Mouse (Mus musculus): Measurements from ENCODE around the gene Ddx17. TPM values are rescaled to one million over a fixed set of nuclear protein-coding genes. Genes with fewer than 3 reads are reported as not detected.

Gene Ddx17
- polyA plus RNA-seq, 1 experiment from 2014 or later, result 29.8 TPM

DNA sequence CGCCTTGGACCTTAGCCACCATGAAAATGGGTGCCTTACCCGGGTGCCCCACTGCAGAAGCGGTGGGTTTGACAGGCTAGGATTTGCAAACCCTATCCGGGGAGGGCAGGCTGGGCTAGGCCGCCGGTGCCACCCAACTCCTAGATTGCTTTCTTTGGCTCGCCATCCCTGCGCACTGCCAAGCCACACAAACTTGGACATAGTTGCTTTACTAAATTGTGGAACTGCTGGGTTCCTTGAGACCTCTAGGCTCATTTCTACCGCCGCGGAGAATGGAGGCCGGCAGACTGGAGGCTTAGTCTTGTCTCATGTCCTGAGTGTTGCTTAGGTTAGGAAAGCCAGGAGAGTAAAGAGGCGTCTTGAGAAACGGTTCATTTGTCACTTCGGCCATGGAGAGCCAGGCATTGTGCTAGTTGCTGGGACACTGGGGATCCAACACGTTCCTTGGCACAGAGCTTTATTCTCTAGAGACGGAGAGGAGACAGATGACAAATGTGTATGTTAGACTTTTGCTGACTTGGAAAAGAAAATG lies 814 bp upstream of the Ddx17 start:
- peak overlapping the region; percentile 100 for H3K9ac ChIP-seq (ENCODE audit: low read depth, low read length)

DNA sequence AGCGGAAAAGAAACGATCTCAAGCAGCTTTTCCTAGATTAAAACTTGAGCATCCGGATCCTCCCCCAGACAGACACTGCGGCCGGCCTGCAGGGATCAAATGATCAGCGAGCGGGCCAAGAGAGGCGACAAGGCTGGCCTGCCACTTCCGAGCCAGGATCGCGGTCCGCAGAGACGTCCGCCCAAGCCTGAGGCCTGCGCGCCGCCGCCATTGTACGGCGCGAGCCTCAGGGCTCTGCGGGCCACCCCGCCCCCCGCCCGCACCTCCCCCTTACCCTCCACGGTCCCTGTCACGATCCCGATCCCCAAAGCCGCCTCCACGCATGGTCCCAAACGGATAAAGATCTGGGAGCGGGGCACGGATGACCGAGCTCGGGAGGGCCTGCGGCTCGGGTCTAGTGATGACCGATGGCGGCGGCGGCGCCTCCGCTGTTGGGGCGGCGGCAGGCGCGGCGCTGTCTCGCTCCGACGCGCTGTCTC lies 581 bp downstream of the Ddx17 start:
- H3K4me1 ChIP-seq (ENCODE audit: control insufficient read depth, insufficient read depth, low read length), result peaks cover 10% of the 10 kb centered on the region; the same call in 1 of the 2 replicates
- ATAC-seq, result peak; percentile 75
- H3K27me3 ChIP-seq (replicated peaks; ENCODE audit: control insufficient read depth, insufficient read depth, low read length), result no peaks in the 10 kb centered on the region
- WGBS, result under 1% methylated on average over 52 of the region's 52 CpGs
- peak overlapping the region; percentile 100 for H3K9ac ChIP-seq (ENCODE audit: low read depth, low read length)
- H3K27ac ChIP-seq (ENCODE audit: low read length), result peak overlapping the region; percentile 98
- peaks cover 17% of the 10 kb centered on the region for H3K36me3 ChIP-seq (ENCODE audit: control insufficient read depth, insufficient read depth, low read length)
- peak overlapping the region; percentile 86 for H3K4me2 ChIP-seq (ENCODE audit: low read depth, low read length)
- peak overlapping the region; percentile 87 for H3K4me3 ChIP-seq (ENCODE audit: low read length)
- no peaks in the 10 kb centered on the region for H3K9me3 ChIP-seq (ENCODE audit: control insufficient read depth, low read length)

More for the DNA sequence above, 814 bp upstream of the Ddx17 start:
- peak; percentile 2; the same call in 1 of the 2 replicates for ATAC-seq
- H3K4me2 ChIP-seq (ENCODE audit: low read depth, low read length), result peak overlapping the region; percentile 53
- H3K27ac ChIP-seq (ENCODE audit: low read length), result peak overlapping the region; percentile 91
- H3K4me3 ChIP-seq (ENCODE audit: low read length), result peak overlapping the region; percentile 87
- H3K27me3 ChIP-seq (replicated peaks; ENCODE audit: control insufficient read depth, insufficient read depth, low read length), result no peaks in the 10 kb centered on the region
- WGBS, result 80% methylated on average over 17 of the region's 17 CpGs
- H3K36me3 ChIP-seq (ENCODE audit: control insufficient read depth, insufficient read depth, low read length), result peaks cover 14% of the 10 kb centered on the region
- no peaks in the 10 kb centered on the region for H3K9me3 ChIP-seq (ENCODE audit: control insufficient read depth, low read length)
- H3K4me1 ChIP-seq (ENCODE audit: control insufficient read depth, insufficient read depth, low read length), result peaks cover 10% of the 10 kb centered on the region; the same call in 1 of the 2 replicates

DNA sequence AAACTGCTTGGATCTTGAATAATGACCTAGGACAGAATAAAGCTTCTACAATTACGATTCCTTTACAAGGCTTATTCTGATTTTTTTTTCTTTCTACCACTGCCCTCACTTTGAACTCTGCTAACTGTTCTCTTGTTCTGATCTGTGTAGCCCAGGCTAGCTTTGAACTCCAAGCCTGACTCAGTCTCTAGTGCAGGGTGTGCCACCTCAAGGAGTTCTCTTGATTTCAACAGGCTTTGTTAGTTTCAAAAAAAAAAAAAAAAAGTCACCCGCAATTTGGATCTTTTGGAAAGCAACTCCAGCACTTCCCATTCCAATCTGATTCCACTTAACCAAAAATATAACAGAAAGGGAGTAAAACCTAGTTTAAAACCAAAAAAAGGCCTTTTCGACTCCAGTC lies 1.0 kb downstream of the Ddx17 start:
- H3K4me1 ChIP-seq (ENCODE audit: control insufficient read depth, insufficient read depth, low read length), result peaks cover 10% of the 10 kb centered on the region; the same call in 1 of the 2 replicates
- peak overlapping the region; percentile 86 for H3K4me2 ChIP-seq (ENCODE audit: low read depth, low read length)
- no peaks in the 10 kb centered on the region for H3K9me3 ChIP-seq (ENCODE audit: control insufficient read depth, low read length)
- H3K9ac ChIP-seq (ENCODE audit: low read depth, low read length), result peak overlapping the region; percentile 100
- H3K27ac ChIP-seq (ENCODE audit: low read length), result peak overlapping the region; percentile 98
- peaks cover 21% of the 10 kb centered on the region for H3K36me3 ChIP-seq (ENCODE audit: control insufficient read depth, insufficient read depth, low read length)
- ATAC-seq, result no peak
- 2% methylated on average over 3 of the region's 3 CpGs for WGBS
- no peaks in the 10 kb centered on the region for H3K27me3 ChIP-seq (replicated peaks; ENCODE audit: control insufficient read depth, insufficient read depth, low read length)
- H3K4me3 ChIP-seq (ENCODE audit: low read length), result peak overlapping the region; percentile 87

DNA sequence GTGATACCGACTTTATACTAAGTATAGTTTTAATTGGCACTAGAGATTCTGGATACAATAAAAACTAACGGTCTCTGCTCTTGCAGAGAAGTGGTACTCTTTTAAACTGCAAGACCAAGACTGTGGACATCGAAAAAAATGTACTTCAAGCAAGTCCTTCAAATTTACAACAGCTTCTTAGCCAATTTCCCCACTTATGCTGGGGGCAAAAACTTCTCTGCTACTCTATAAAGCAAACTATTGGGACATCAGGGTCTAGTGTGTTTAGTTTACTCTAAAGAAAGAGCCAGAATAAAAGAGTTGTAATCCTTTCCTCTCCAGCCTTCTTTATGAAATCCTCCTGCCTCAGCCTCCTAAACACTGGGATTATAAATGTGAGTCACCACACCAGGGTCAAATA lies 2.6 kb downstream of the Ddx17 start:
- no peak for ATAC-seq
- Histone ChIP-seq H3K4me1 (ENCODE audit: control insufficient read depth, insufficient read depth, low read length) (peaks cover 10% of the 10 kb centered on the region; the same call in 1 of the 2 replicates), H3K4me2 (ENCODE audit: low read depth, low read length) (peak overlapping the region; percentile 86; the same call in 1 of the 2 replicates), H3K27me3 (replicated peaks; ENCODE audit: control insufficient read depth, insufficient read depth, low read length) (no peaks in the 10 kb centered on the region), H3K27ac (ENCODE audit: low read length) (no peak overlapping the region), H3K4me3 (ENCODE audit: low read length) (no peak overlapping the region), H3K9ac (ENCODE audit: low read depth, low read length) (no peak overlapping the region), H3K9me3 (ENCODE audit: control insufficient read depth, low read length) (no peaks in the 10 kb centered on the region), H3K36me3 (ENCODE audit: control insufficient read depth, insufficient read depth, low read length) (peaks cover 25% of the 10 kb centered on the region)
- WGBS, result 97% methylated on average over 3 of the region's 3 CpGs

DNA sequence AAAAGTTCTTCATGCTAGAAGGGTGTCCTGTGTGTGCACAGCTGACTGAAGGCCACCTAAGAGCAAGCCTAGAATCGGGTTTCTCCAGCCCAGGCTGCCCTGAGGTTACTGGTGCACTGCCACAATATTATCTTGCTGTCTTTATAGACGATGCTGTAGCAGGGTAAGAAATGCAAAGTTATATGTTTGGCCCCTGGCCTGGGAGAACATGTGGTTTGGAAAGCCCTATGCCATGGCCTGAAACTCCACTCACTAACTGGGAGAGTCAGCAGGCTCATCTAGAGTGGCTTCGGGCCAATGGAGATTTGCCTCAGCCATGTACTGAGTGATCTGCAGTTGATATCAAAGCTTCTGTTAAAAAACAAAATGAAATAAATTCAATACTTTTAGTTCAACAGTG lies 12.7 kb downstream of the Ddx17 start:
- H3K4me1 ChIP-seq (ENCODE audit: control insufficient read depth, insufficient read depth, low read length), result no peaks in the 10 kb centered on the region
- no peak overlapping the region for H3K4me2 ChIP-seq (ENCODE audit: low read depth, low read length)
- no peak overlapping the region for H3K4me3 ChIP-seq (ENCODE audit: low read length)
- no peaks in the 10 kb centered on the region for H3K27me3 ChIP-seq (replicated peaks; ENCODE audit: control insufficient read depth, insufficient read depth, low read length)
- peaks cover 37% of the 10 kb centered on the region for H3K36me3 ChIP-seq (ENCODE audit: control insufficient read depth, insufficient read depth, low read length)
- H3K9me3 ChIP-seq (ENCODE audit: control insufficient read depth, low read length), result no peaks in the 10 kb centered on the region
- ATAC-seq, result peak; percentile 18; the same call in 1 of the 2 replicates
- no peak overlapping the region for H3K27ac ChIP-seq (ENCODE audit: low read length)
- 88% methylated on average over 3 of the region's 3 CpGs for WGBS
- H3K9ac ChIP-seq (ENCODE audit: low read depth, low read length), result no peak overlapping the region

DNA sequence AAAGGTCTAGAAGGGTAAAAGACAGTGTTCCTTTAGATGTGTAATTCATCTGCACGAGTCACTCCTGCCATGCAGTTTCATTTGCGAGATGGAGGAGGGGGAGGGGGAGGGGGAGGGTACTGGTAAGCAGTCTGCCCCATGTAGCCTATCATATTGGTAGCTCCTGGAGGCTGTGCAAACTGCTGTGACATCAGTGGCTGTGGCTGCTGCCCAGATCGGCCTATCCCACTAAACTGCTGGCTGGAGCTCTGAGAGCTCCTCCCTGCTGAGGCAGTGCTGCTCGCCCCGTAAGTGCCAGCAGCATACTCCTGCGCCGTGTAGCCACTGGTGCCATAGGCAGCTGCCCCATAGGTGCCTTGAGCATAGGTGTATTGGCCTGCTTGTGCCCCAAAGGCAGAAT lies 16.6 kb downstream of the Ddx17 start:
- 69% methylated on average over 7 of the region's 7 CpGs for WGBS
- Histone ChIP-seq H3K4me3 (ENCODE audit: low read length) (no peak overlapping the region), H3K4me1 (ENCODE audit: control insufficient read depth, insufficient read depth, low read length) (no peaks in the 10 kb centered on the region), H3K36me3 (ENCODE audit: control insufficient read depth, insufficient read depth, low read length) (peaks cover 28% of the 10 kb centered on the region), H3K27ac (ENCODE audit: low read length) (no peak overlapping the region), H3K27me3 (replicated peaks; ENCODE audit: control insufficient read depth, insufficient read depth, low read length) (no peaks in the 10 kb centered on the region), H3K4me2 (ENCODE audit: low read depth, low read length) (no peak overlapping the region), H3K9ac (ENCODE audit: low read depth, low read length) (no peak overlapping the region), H3K9me3 (ENCODE audit: control insufficient read depth, low read length) (no peaks in the 10 kb centered on the region)
- ATAC-seq, result no peak

DNA sequence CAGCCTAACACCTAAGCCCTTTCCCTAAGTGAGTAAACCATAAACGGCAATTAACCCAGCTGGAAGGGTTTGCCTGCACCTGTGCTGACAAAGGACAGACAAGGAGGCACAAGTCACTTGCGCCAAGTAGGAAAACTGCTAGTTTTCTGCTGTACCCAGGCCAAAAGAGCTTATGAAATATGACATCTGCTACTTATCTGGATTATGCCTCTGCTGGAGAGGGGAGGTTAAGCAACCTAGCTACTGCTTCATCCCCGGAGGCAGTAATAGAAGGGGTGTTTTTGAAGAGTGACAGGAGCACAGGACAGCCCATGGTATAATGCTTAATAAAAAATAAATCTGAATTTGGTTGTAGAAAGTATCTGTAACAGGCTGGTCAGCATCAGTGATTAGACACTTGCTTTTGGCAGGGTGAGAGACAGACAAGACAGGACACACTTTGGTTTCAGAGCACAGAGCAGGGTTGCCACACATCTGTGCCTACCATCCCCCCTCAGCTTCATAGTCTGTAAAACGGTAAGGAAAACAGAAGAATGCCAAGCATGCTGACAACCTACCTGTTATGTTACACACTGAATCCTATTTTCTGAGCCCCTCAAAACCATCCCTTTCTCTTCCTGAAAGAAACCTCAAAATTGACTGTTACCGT lies 18.4 kb downstream of the Ddx17 start:
- H3K9me3 ChIP-seq (ENCODE audit: control insufficient read depth, low read length), result no peaks in the 10 kb centered on the region
- no peaks in the 10 kb centered on the region for H3K4me1 ChIP-seq (ENCODE audit: control insufficient read depth, insufficient read depth, low read length)
- 66% methylated on average over 5 of the region's 5 CpGs for WGBS
- ATAC-seq, result no peak
- H3K4me3 ChIP-seq (ENCODE audit: low read length), result no peak overlapping the region
- no peaks in the 10 kb centered on the region for H3K27me3 ChIP-seq (replicated peaks; ENCODE audit: control insufficient read depth, insufficient read depth, low read length)
- no peak overlapping the region for H3K27ac ChIP-seq (ENCODE audit: low read length)
- H3K9ac ChIP-seq (ENCODE audit: low read depth, low read length), result no peak overlapping the region
- peaks cover 22% of the 10 kb centered on the region for H3K36me3 ChIP-seq (ENCODE audit: control insufficient read depth, insufficient read depth, low read length)
- H3K4me2 ChIP-seq (ENCODE audit: low read depth, low read length), result no peak overlapping the region

DNA sequence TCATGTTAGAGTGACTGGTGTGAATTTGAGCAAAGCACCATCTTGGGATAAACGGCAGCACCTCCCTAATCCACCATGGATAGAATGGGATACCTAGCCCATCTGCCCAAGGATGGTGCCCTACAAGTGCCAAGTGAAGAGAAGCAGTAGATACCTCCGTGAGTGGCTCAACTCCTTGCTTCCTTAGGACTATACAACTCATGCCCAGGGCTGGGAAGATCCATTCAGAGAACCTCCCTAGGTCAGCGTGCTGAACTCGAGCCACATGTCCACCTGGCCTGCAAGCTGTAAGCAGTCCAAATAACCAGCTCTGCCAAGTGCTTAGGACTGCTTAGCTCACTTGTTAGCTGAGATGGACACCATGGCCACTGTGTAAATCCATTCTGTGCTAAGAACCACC lies 19.3 kb downstream of the Ddx17 start:
- no peaks in the 10 kb centered on the region for H3K27me3 ChIP-seq (replicated peaks; ENCODE audit: control insufficient read depth, insufficient read depth, low read length)
- no peak overlapping the region for H3K4me3 ChIP-seq (ENCODE audit: low read length)
- no peak overlapping the region for H3K4me2 ChIP-seq (ENCODE audit: low read depth, low read length)
- H3K36me3 ChIP-seq (ENCODE audit: control insufficient read depth, insufficient read depth, low read length), result peaks cover 20% of the 10 kb centered on the region
- no peaks in the 10 kb centered on the region for H3K9me3 ChIP-seq (ENCODE audit: control insufficient read depth, low read length)
- 0 out of 2 replicates have a peak, but pooled peaks have one; percentile 26 for ATAC-seq
- H3K9ac ChIP-seq (ENCODE audit: low read depth, low read length), result no peak overlapping the region
- H3K4me1 ChIP-seq (ENCODE audit: control insufficient read depth, insufficient read depth, low read length), result no peaks in the 10 kb centered on the region
- WGBS, result 75% methylated on average over 4 of the region's 4 CpGs
- H3K27ac ChIP-seq (ENCODE audit: low read length), result no peak overlapping the region

DNA sequence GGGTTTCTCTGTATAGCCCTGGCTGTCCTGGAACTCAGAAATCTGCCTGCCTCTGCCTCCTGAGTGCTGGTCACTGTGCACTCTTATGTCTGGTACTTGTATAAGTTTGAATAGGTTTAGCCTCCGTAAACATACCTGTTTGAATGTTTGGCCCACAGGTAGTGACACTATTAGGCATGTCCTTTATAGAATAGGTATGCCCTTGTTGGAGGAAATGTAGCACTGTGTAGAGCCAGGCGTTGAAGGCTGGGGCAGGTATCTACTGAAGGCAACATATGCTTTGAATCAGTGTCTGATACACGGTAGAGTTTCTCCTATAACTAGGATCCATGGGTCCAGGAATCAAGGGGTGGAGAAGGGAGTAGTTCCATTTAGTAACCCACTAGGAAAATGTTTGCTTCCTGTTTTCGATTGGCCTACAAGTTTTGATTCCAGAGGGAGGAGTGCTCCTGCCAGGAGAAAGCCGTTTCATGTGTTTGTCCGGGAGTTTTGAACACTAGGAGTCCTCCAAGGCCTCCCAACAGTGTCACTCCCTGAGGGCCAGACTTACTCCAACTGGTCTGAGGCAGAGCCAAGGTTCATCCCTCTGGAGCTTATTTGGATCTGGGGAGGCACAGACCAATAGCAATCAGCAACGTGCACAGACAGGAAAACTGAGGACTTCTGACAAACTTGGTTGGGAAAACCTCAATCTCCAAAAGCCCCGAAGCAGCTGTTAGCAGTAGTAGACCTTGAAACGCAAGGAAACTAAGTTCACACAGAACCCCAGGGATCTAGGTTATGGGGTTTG lies 20.4 kb downstream of the Ddx17 start:
- 61% methylated on average over 9 of the region's 9 CpGs for WGBS
- no peak overlapping the region for H3K27ac ChIP-seq (ENCODE audit: low read length)
- no peaks in the 10 kb centered on the region for H3K4me1 ChIP-seq (ENCODE audit: control insufficient read depth, insufficient read depth, low read length)
- 0 out of 2 replicates have a peak, but pooled peaks have one; percentile 16 for ATAC-seq
- no peak overlapping the region for H3K9ac ChIP-seq (ENCODE audit: low read depth, low read length)
- peaks cover 20% of the 10 kb centered on the region for H3K36me3 ChIP-seq (ENCODE audit: control insufficient read depth, insufficient read depth, low read length)
- no peak overlapping the region for H3K4me3 ChIP-seq (ENCODE audit: low read length)
- no peaks in the 10 kb centered on the region for H3K9me3 ChIP-seq (ENCODE audit: control insufficient read depth, low read length)
- no peak overlapping the region for H3K4me2 ChIP-seq (ENCODE audit: low read depth, low read length)
- no peaks in the 10 kb centered on the region for H3K27me3 ChIP-seq (replicated peaks; ENCODE audit: control insufficient read depth, insufficient read depth, low read length)
